Mouse (Mus musculus): ENCODE data around the gene Nup214. TPM values are rescaled to one million over a fixed set of nuclear protein-coding genes. Genes with fewer than 3 reads are reported as not detected.

Gene Nup214
- polyA plus RNA-seq, 1 experiment from 2014 or later: 47.8 TPM

- peak overlapping the region; percentile 90 for H3K4me2 ChIP-seq (ENCODE audit: low read length)
- no peaks in the 10 kb centered on the region for H3K9me3 ChIP-seq (replicated peaks; ENCODE audit: control insufficient read depth, low read length)
- 10% methylated on average over 13 of the region's 13 CpGs for WGBS
- no peak overlapping the region for H3K27ac ChIP-seq (ENCODE audit: low read depth, low read length)
- H3K36me3 ChIP-seq (ENCODE audit: control insufficient read depth, insufficient read depth, low read length): peaks cover 56% of the 10 kb centered on the region
- DNase-seq (ENCODE audit: low spot score) (no peak), ATAC-seq (no peak)
- peaks cover 13% of the 10 kb centered on the region for H3K4me1 ChIP-seq (ENCODE audit: control insufficient read depth, insufficient read depth, low read length)
- peak overlapping the region; percentile 92 for H3K9ac ChIP-seq (ENCODE audit: low read length)
- H3K27me3 ChIP-seq (replicated peaks; ENCODE audit: control insufficient read depth, insufficient read depth, low read length): no peaks in the 10 kb centered on the region
- H3K4me3 ChIP-seq (ENCODE audit: low read depth, low read length): peak overlapping the region; percentile 92
Observed at GRCm38 (mm10) chr2:31974809-31975371, 654 bp downstream of the Nup214 start.

GRCm38 (mm10) chr2:31987774-31988173 is 13.5 kb downstream of the Nup214 start:
- no peaks in the 10 kb centered on the region for H3K9me3 ChIP-seq (replicated peaks; ENCODE audit: control insufficient read depth, low read length)
- ATAC-seq: no peak
- H3K4me3 ChIP-seq (ENCODE audit: low read depth, low read length): no peak overlapping the region
- no peak for DNase-seq (ENCODE audit: low spot score)
- no peak overlapping the region for H3K27ac ChIP-seq (ENCODE audit: low read depth, low read length)
- H3K36me3 ChIP-seq (ENCODE audit: control insufficient read depth, insufficient read depth, low read length): peaks cover 95% of the 10 kb centered on the region
- H3K9ac ChIP-seq (ENCODE audit: low read length): no peak overlapping the region
- 93% methylated on average over 1 of the region's 1 CpGs for WGBS
- no peaks in the 10 kb centered on the region for H3K27me3 ChIP-seq (replicated peaks; ENCODE audit: control insufficient read depth, insufficient read depth, low read length)
- no peak overlapping the region for H3K4me2 ChIP-seq (ENCODE audit: low read length)
- H3K4me1 ChIP-seq (ENCODE audit: control insufficient read depth, insufficient read depth, low read length): no peaks in the 10 kb centered on the region

DNA sequence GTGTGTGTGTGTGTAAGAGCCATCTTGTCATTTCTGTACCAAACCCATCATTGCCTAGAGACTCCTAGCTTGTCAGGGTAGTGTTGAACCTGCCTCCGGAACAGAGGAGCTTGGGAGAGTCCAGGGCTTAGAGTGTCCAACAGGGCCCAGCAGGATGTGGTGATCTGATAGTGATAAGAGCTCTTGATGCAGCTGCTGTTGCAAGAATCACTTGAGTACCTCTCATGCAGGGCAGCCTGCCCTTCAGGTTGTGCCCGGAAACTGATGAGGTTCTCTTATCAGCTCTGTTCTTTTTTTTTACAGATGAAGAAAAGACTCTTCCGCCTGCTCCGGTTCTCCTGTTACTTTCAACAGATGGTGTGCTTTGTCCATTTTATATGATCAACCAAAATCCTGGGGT is 16.7 kb downstream of the Nup214 start:
- no peak overlapping the region for H3K4me3 ChIP-seq (ENCODE audit: low read depth, low read length)
- no peak overlapping the region for H3K27ac ChIP-seq (ENCODE audit: low read depth, low read length)
- H3K27me3 ChIP-seq (replicated peaks; ENCODE audit: control insufficient read depth, insufficient read depth, low read length): no peaks in the 10 kb centered on the region
- ATAC-seq (no peak), DNase-seq (ENCODE audit: low spot score) (no peak)
- no peaks in the 10 kb centered on the region for H3K4me1 ChIP-seq (ENCODE audit: control insufficient read depth, insufficient read depth, low read length)
- H3K4me2 ChIP-seq (ENCODE audit: low read length): no peak overlapping the region
- 95% methylated on average over 4 of the region's 4 CpGs for WGBS
- no peaks in the 10 kb centered on the region for H3K9me3 ChIP-seq (replicated peaks; ENCODE audit: control insufficient read depth, low read length)
- H3K9ac ChIP-seq (ENCODE audit: low read length): no peak overlapping the region
- peaks cover 88% of the 10 kb centered on the region for H3K36me3 ChIP-seq (ENCODE audit: control insufficient read depth, insufficient read depth, low read length)

DNA sequence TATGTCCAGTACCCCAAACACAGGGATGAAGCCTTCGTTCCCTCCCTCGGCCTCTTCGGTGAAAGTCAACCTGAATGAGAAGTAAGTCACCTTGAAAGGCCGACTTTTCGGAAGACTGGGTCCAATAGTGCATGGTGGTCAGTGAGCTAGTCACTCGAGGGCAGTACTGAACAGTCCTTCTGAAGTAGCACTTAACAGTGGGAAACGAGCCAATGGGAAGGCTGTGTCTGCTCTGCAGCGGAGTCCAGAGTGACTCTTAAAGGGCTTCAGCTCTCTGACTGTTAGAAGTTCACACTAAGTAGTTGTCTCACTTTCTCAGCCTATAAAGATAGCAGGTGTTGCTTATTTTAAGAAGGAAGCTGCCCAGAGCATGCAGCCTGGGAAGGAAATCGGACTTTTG is 20.7 kb downstream of the Nup214 start:
- 93% methylated on average over 9 of the region's 9 CpGs for WGBS
- H3K4me2 ChIP-seq (ENCODE audit: low read length): no peak overlapping the region
- H3K4me3 ChIP-seq (ENCODE audit: low read depth, low read length): no peak overlapping the region
- ATAC-seq (no peak), DNase-seq (ENCODE audit: low spot score) (no peak)
- peaks cover 92% of the 10 kb centered on the region for H3K36me3 ChIP-seq (ENCODE audit: control insufficient read depth, insufficient read depth, low read length)
- no peaks in the 10 kb centered on the region for H3K4me1 ChIP-seq (ENCODE audit: control insufficient read depth, insufficient read depth, low read length)
- no peak overlapping the region for H3K27ac ChIP-seq (ENCODE audit: low read depth, low read length)
- H3K9ac ChIP-seq (ENCODE audit: low read length): no peak overlapping the region
- H3K9me3 ChIP-seq (replicated peaks; ENCODE audit: control insufficient read depth, low read length): no peaks in the 10 kb centered on the region
- H3K27me3 ChIP-seq (replicated peaks; ENCODE audit: control insufficient read depth, insufficient read depth, low read length): no peaks in the 10 kb centered on the region

DNA sequence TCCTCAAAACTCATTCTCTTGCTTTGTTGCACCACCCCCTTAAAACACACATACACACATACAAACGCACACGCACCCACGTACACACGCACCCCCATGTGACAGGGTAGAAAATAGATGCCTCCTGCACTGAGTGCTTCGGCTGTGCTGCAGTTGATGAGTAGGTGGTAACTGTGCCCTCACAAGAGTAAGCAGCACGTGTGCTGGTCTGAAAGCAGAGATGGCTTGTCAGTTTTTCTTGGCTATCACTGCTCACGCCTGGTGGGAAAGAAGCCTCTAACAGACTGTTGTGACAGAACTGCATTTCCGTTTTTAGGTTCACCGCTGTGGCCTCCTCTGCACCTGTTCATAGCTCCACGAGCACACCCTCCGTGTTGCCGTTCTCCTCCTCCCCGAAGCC is 21.8 kb downstream of the Nup214 start:
- H3K36me3 ChIP-seq (ENCODE audit: control insufficient read depth, insufficient read depth, low read length): peaks cover 90% of the 10 kb centered on the region
- H3K4me2 ChIP-seq (ENCODE audit: low read length): no peak overlapping the region
- no peak overlapping the region for H3K9ac ChIP-seq (ENCODE audit: low read length)
- WGBS: 95% methylated on average over 13 of the region's 13 CpGs
- H3K4me3 ChIP-seq (ENCODE audit: low read depth, low read length): no peak overlapping the region
- no peaks in the 10 kb centered on the region for H3K27me3 ChIP-seq (replicated peaks; ENCODE audit: control insufficient read depth, insufficient read depth, low read length)
- no peak overlapping the region for H3K27ac ChIP-seq (ENCODE audit: low read depth, low read length)
- no peak for DNase-seq (ENCODE audit: low spot score)
- H3K9me3 ChIP-seq (replicated peaks; ENCODE audit: control insufficient read depth, low read length): no peaks in the 10 kb centered on the region
- ATAC-seq: no peak
- no peaks in the 10 kb centered on the region for H3K4me1 ChIP-seq (ENCODE audit: control insufficient read depth, insufficient read depth, low read length)

GRCm38 (mm10) chr2:31997539-31997938 is 23.3 kb downstream of the Nup214 start:
- WGBS: 96% methylated on average over 5 of the region's 5 CpGs
- Histone ChIP-seq H3K4me1 (ENCODE audit: control insufficient read depth, insufficient read depth, low read length) (no peaks in the 10 kb centered on the region), H3K9ac (ENCODE audit: low read length) (no peak overlapping the region), H3K36me3 (ENCODE audit: control insufficient read depth, insufficient read depth, low read length) (peaks cover 84% of the 10 kb centered on the region), H3K4me3 (ENCODE audit: low read depth, low read length) (no peak overlapping the region), H3K27ac (ENCODE audit: low read depth, low read length) (no peak overlapping the region), H3K9me3 (replicated peaks; ENCODE audit: control insufficient read depth, low read length) (no peaks in the 10 kb centered on the region), H3K27me3 (replicated peaks; ENCODE audit: control insufficient read depth, insufficient read depth, low read length) (no peaks in the 10 kb centered on the region), H3K4me2 (ENCODE audit: low read length) (no peak overlapping the region)
- ATAC-seq (no peak), DNase-seq (ENCODE audit: low spot score) (no peak)

GRCm38 (mm10) chr2:31998443-31998842 is 24.2 kb downstream of the Nup214 start:
- H3K4me2 ChIP-seq (ENCODE audit: low read length): no peak overlapping the region
- no peak overlapping the region for H3K9ac ChIP-seq (ENCODE audit: low read length)
- H3K27ac ChIP-seq (ENCODE audit: low read depth, low read length): no peak overlapping the region
- no peak overlapping the region for H3K4me3 ChIP-seq (ENCODE audit: low read depth, low read length)
- peaks cover 84% of the 10 kb centered on the region for H3K36me3 ChIP-seq (ENCODE audit: control insufficient read depth, insufficient read depth, low read length)
- no peaks in the 10 kb centered on the region for H3K27me3 ChIP-seq (replicated peaks; ENCODE audit: control insufficient read depth, insufficient read depth, low read length)
- WGBS: 74% methylated on average over 2 of the region's 2 CpGs
- H3K9me3 ChIP-seq (replicated peaks; ENCODE audit: control insufficient read depth, low read length): no peaks in the 10 kb centered on the region
- no peaks in the 10 kb centered on the region for H3K4me1 ChIP-seq (ENCODE audit: control insufficient read depth, insufficient read depth, low read length)
- no peak for DNase-seq (ENCODE audit: low spot score)
- no peak for ATAC-seq

DNA sequence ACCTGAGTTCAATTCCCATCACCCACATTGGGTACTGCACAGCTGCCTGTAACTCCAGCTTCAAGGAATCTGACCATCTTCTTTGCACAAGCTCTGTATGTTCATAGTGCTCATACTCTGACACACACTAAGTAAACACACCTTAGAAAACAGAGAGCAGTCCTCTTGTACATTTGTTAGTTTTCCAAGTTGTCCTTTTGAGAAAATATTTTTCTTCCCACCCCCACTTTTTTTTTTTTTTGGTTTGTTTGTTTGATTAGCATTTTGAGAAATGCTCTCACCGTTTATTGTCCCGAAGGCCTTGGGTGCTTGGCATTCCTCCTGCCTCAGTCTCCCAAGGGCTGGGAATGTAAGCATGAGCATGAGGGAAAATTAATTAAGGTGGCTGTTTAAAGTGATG is 34.1 kb downstream of the Nup214 start:
- peaks cover 88% of the 10 kb centered on the region for H3K36me3 ChIP-seq (ENCODE audit: control insufficient read depth, insufficient read depth, low read length)
- ATAC-seq: no peak
- no peaks in the 10 kb centered on the region for H3K27me3 ChIP-seq (replicated peaks; ENCODE audit: control insufficient read depth, insufficient read depth, low read length)
- H3K9me3 ChIP-seq (replicated peaks; ENCODE audit: control insufficient read depth, low read length): no peaks in the 10 kb centered on the region
- 95% methylated on average over 2 of the region's 2 CpGs for WGBS
- DNase-seq (ENCODE audit: low spot score): no peak
- H3K4me2 ChIP-seq (ENCODE audit: low read length): no peak overlapping the region
- H3K4me1 ChIP-seq (ENCODE audit: control insufficient read depth, insufficient read depth, low read length): no peaks in the 10 kb centered on the region
- no peak overlapping the region for H3K27ac ChIP-seq (ENCODE audit: low read depth, low read length)
- H3K4me3 ChIP-seq (ENCODE audit: low read depth, low read length): no peak overlapping the region
- H3K9ac ChIP-seq (ENCODE audit: low read length): no peak overlapping the region

- H3K36me3 ChIP-seq (ENCODE audit: control insufficient read depth, insufficient read depth, low read length): peaks cover 87% of the 10 kb centered on the region
- no peaks in the 10 kb centered on the region for H3K27me3 ChIP-seq (replicated peaks; ENCODE audit: control insufficient read depth, insufficient read depth, low read length)
- no peaks in the 10 kb centered on the region for H3K4me1 ChIP-seq (ENCODE audit: control insufficient read depth, insufficient read depth, low read length)
- H3K4me2 ChIP-seq (ENCODE audit: low read length): no peak overlapping the region
- 93% methylated on average over 11 of the region's 11 CpGs for WGBS
- H3K9me3 ChIP-seq (replicated peaks; ENCODE audit: control insufficient read depth, low read length): no peaks in the 10 kb centered on the region
- no peak overlapping the region for H3K4me3 ChIP-seq (ENCODE audit: low read depth, low read length)
- H3K27ac ChIP-seq (ENCODE audit: low read depth, low read length): no peak overlapping the region
- no peak for DNase-seq (ENCODE audit: low spot score)
- H3K9ac ChIP-seq (ENCODE audit: low read length): no peak overlapping the region
- no peak for ATAC-seq
Observed at GRCm38 (mm10) chr2:32008716-32009115, 34.5 kb downstream of the Nup214 start.
